Mouse (Mus musculus) CH12.LX (cell line): ENCODE measurements around the gene Pdcd7. TPM values are rescaled to one million over a fixed set of nuclear protein-coding genes. Genes with fewer than 3 reads are reported as not detected.
"Not testable (repeated sequence)": the region's sequence is repeated elsewhere in the genome, so short reads cannot be mapped to it uniquely, and the experiment has no call there.

Experiments used
- DNase-seq: peaks from one replicate; pipeline ENCODE4 v3.0.0-alpha.2; 2013; ENCODE audit errors: extremely low read depth
- H3K27ac ChIP-seq: 2 replicates; pipeline ENCODE4 v1.5.1; 2012; ENCODE audit warnings: low read depth, mild to moderate bottlenecking, control low read depth, moderate library complexity; ENCODE audit not compliant: insufficient read depth
- H3K27me3 ChIP-seq: replicated peaks from 2 replicates; pipeline ENCODE3; 2012; ENCODE audit warnings: inconsistent platforms
- H3K36me3 ChIP-seq, 2 experiments: replicated peaks in 1 of 2; 2 replicates each; pipeline versions ENCODE3 to v1.6.1; 2012; ENCODE audit warnings: inconsistent platforms in 1 of 2, low read length in 1 of 2, mild to moderate bottlenecking in 1 of 2, mixed read lengths in 1 of 2, moderate library complexity in 1 of 2; ENCODE audit not compliant: control insufficient read depth in 1 of 2, insufficient read depth in 1 of 2
- H3K4me1 ChIP-seq, 2 experiments: 2 replicates each; pipeline ENCODE4 v1.6.1; 2012; ENCODE audit warnings: inconsistent platforms in 1 of 2, moderate library complexity in 1 of 2; ENCODE audit not compliant: insufficient read depth in 2 of 2, control insufficient read depth in 1 of 2
- H3K4me2 ChIP-seq: 2 replicates; pipeline ENCODE4 v1.6.1; 2012; ENCODE audit warnings: low read depth, mild to moderate bottlenecking, control low read depth; ENCODE audit not compliant: poor library complexity, insufficient read depth, severe bottlenecking
- H3K4me3 ChIP-seq, 3 experiments: fragments of 150-350 bp in 1 of 3; sonication (generic) in 1 of 3; replicated peaks in 1 of 3; 2 replicates each; pipeline versions ENCODE3 to v1.5.1; 2011 to 2012; ENCODE audit warnings: low read depth in 2 of 3, low read length in 2 of 3, mild to moderate bottlenecking in 2 of 3, moderate library complexity in 2 of 3, control low read depth in 1 of 3, improper control_type of control experiment in 1 of 3, inconsistent platforms in 1 of 3, mixed read lengths in 1 of 3; ENCODE audit not compliant: poor library complexity in 1 of 3
- H3K79me2 ChIP-seq: replicated peaks from 2 replicates; pipeline ENCODE4 v1.6.1; 2012; ENCODE audit warnings: mild to moderate bottlenecking, moderate library complexity; ENCODE audit not compliant: control insufficient read depth, poor library complexity, insufficient read depth, severe bottlenecking; ENCODE audit errors: extremely low read depth
- H3K9ac ChIP-seq: 2 replicates; pipeline ENCODE4 v1.6.1; 2012; ENCODE audit warnings: low read depth, mild to moderate bottlenecking, control low read depth, moderate library complexity; ENCODE audit not compliant: insufficient read depth
- H3K9me3 ChIP-seq: replicated peaks from 2 replicates; pipeline ENCODE3; 2012; ENCODE audit warnings: low read length, inconsistent platforms, mixed read lengths
- CHD1 ChIP-seq: IDR thresholded peaks from 2 replicates; pipeline ENCODE4 v1.6.1; 2012; ENCODE audit warnings: low read depth, low read length, improper control_type of control experiment, inconsistent platforms
- ELF1 ChIP-seq: IDR thresholded peaks from 2 replicates; pipeline ENCODE4 v1.6.1; 2014; ENCODE audit warnings: low read depth, mild to moderate bottlenecking, inconsistent platforms, low read length, improper control_type of control experiment
- IRF4 ChIP-seq: IDR thresholded peaks from 2 replicates; pipeline ENCODE4 v1.6.1; 2014; ENCODE audit warnings: low read depth, mild to moderate bottlenecking, inconsistent platforms, low read length, improper control_type of control experiment
- JUN ChIP-seq: IDR thresholded peaks from 2 replicates; pipeline ENCODE4 v1.6.1; 2011; ENCODE audit warnings: low read depth, mild to moderate bottlenecking, low read length, improper control_type of control experiment, moderate library complexity; ENCODE audit not compliant: insufficient read depth
- JUND ChIP-seq: conservative IDR thresholded peaks from 2 replicates; pipeline ENCODE4 v1.6.1; 2011; ENCODE audit warnings: low read depth, low read length, improper control_type of control experiment
- MAFK ChIP-seq: IDR thresholded peaks from 2 replicates; pipeline ENCODE4 v1.6.1; 2011; ENCODE audit warnings: low read length, improper control_type of control experiment; ENCODE audit not compliant: insufficient replicate concordance
- MEF2A ChIP-seq: IDR thresholded peaks from 2 replicates; pipeline ENCODE4 v1.6.1; 2014; ENCODE audit warnings: low read depth, mild to moderate bottlenecking, inconsistent platforms, low read length, improper control_type of control experiment, borderline replicate concordance
- MXI1 ChIP-seq: IDR thresholded peaks from 2 replicates; pipeline ENCODE4 v1.6.1; 2011; ENCODE audit warnings: mild to moderate bottlenecking, low read depth, low read length, improper control_type of control experiment
- NELFE ChIP-seq: IDR thresholded peaks from 2 replicates; pipeline ENCODE4 v1.6.1; 2011; ENCODE audit warnings: low read depth, low read length, improper control_type of control experiment
- NRF1 ChIP-seq: IDR thresholded peaks from 2 replicates; pipeline ENCODE4 v1.6.1; 2014; ENCODE audit warnings: low read depth, mild to moderate bottlenecking, inconsistent platforms, low read length, improper control_type of control experiment, moderate library complexity
- PAX5 ChIP-seq: IDR thresholded peaks from 2 replicates; pipeline ENCODE4 v1.6.1; 2012; ENCODE audit warnings: low read length, inconsistent platforms, mixed read lengths
- POLR2AphosphoS2 ChIP-seq: IDR thresholded peaks from 2 replicates; pipeline ENCODE4 v1.6.1; 2011; ENCODE audit warnings: low read depth, low read length, improper control_type of control experiment
- SIN3A ChIP-seq: IDR thresholded peaks from 2 replicates; pipeline ENCODE4 v1.6.1; 2012; ENCODE audit warnings: low read length, improper control_type of control experiment, inconsistent platforms
- TCF12 ChIP-seq: IDR thresholded peaks from 2 replicates; pipeline ENCODE4 v1.6.1; 2014; ENCODE audit warnings: low read depth, mild to moderate bottlenecking, inconsistent platforms, low read length, improper control_type of control experiment
- UBTF ChIP-seq: IDR thresholded peaks from 2 replicates; pipeline ENCODE4 v1.6.1; 2012; ENCODE audit warnings: low read depth, mild to moderate bottlenecking, inconsistent platforms, low read length, improper control_type of control experiment, moderate library complexity
- USF1 ChIP-seq: IDR thresholded peaks from 2 replicates; pipeline ENCODE4 v1.6.1; 2014; ENCODE audit warnings: low read depth, mild to moderate bottlenecking, inconsistent platforms, low read length, improper control_type of control experiment
- ZC3H11A ChIP-seq: IDR thresholded peaks from 2 replicates; pipeline ENCODE4 v1.6.1; 2012; ENCODE audit warnings: low read depth, mild to moderate bottlenecking, inconsistent platforms, low read length, improper control_type of control experiment
- dilution Hi-C: fragments of 300-500 bp; cut with MboI; formaldehyde crosslinking; loops from 2 replicates; pipeline ENCODE4 v1.14.3; 2020; ENCODE audit warnings: low sequenced_read_pairs; ENCODE audit not compliant: extremely low pct_unique_long_range_greater_than_20kb, extremely low pct_ligation_motif_present
- in situ Hi-C: fragments of 300-500 bp; cut with MboI; formaldehyde crosslinking; loops from 3 replicates; pipeline ENCODE4 v1.14.3; 2019; ENCODE audit warnings: low sequenced_read_pairs, low pct_ligation_motif_present, low pct_unique_long_range_greater_than_20kb, mixed read lengths
- polyA plus RNA-seq: library from polyadenylated mRNA; unstranded; fragments of >175 nt; gene quantifications from 2 replicates; pipeline ENCODE4 v1.2.1, GENCODE M21; 2012; ENCODE audit warnings: low read depth; ENCODE audit not compliant: insufficient read length
- total RNA-seq, 2 experiments: library from RNA; depleted of rRNA; stranded (reverse); fragments of 300-350 nt in 1 of 2; fragments of >200 nt in 1 of 2; gene quantifications; 2 replicates each; pipeline ENCODE4 v1.2.3; 2012 to 2014

Pdcd7 gene
- total and polyA plus RNA-seq, 3 experiments: 13.1 to 20.6 (median 14.5) TPM

GRCm38 (mm10) chr9:65340414-65340813 lies 5.5 kb upstream of the Pdcd7 start:
- H3K9me3 ChIP-seq: peaks cover 12% of the 10 kb centered on the region
- H3K79me2 ChIP-seq: no peaks in the 10 kb centered on the region
- dilution Hi-C loops (no loop called here), in situ Hi-C loops (no loop called here)
- H3K4me1 ChIP-seq: no peaks in the 10 kb centered on the region
- peak; percentile 58; the same call in 1 of the 2 replicates for TF ChIP-seq MAFK
- TF ChIP-seq JUN: no peak
- H3K4me3 ChIP-seq: no peak overlapping the region
- H3K9ac ChIP-seq: no peak overlapping the region
- DNase-seq: no peak
- peaks cover 0 to 15% of the 10 kb centered on the region in 2 experiments for H3K36me3 ChIP-seq
- no peaks in the 10 kb centered on the region for H3K27me3 ChIP-seq
- no peak overlapping the region for H3K27ac ChIP-seq
- H3K4me2 ChIP-seq: no peak overlapping the region

- H3K9ac ChIP-seq: peak overlapping the region; percentile 99; the same call in 1 of the 2 replicates
- peak overlapping the region; percentile 11; the same call in 1 of the 2 replicates for H3K4me2 ChIP-seq
- H3K27me3 ChIP-seq, in situ Hi-C loops, H3K27ac ChIP-seq, DNase-seq, H3K36me3 ChIP-seq, dilution Hi-C loops: not testable (repeated sequence)
- H3K4me3 ChIP-seq: peak overlapping the region; percentile 72 to 96 (median 83)
- peaks cover 29% of the 10 kb centered on the region for H3K79me2 ChIP-seq
- H3K4me1 ChIP-seq: peaks cover 0 to 17% of the 10 kb centered on the region in 2 experiments; a peak in 3 of 4 replicates
- peaks cover 11% of the 10 kb centered on the region for H3K9me3 ChIP-seq
Observed at GRCm38 (mm10) chr9:65345439-65345838, 465 bp upstream of the Pdcd7 start.

- TF ChIP-seq USF1 (no peak), MEF2A (no peak), MXI1 (peak; percentile 22; the same call in 1 of the 2 replicates), NRF1 (peak; percentile 59; the same call in 1 of the 2 replicates), CHD1 (0 out of 2 replicates have a peak, but pooled peaks have one; percentile 32), UBTF (peak; percentile 91; the same call in 1 of the 2 replicates), NELFE (no peak), TCF12 (0 out of 2 replicates have a peak, but pooled peaks have one; percentile 39), JUND (no peak), SIN3A (no peak), PAX5 (no peak), ZC3H11A (no peak), IRF4 (no peak), ELF1 (peak; percentile 15; the same call in 1 of the 2 replicates), POLR2AphosphoS2 (0 out of 2 replicates have a peak, but pooled peaks have one; percentile 6)
- peaks cover 0 to 9% of the 10 kb centered on the region in 2 experiments for H3K36me3 ChIP-seq
- in situ Hi-C loops: no loop called here
- H3K4me2 ChIP-seq: peak overlapping the region; percentile 75
- H3K4me1 ChIP-seq: peaks cover 0 to 17% of the 10 kb centered on the region in 2 experiments; a peak in 3 of 4 replicates
- H3K79me2 ChIP-seq: peaks cover 29% of the 10 kb centered on the region
- H3K4me3 ChIP-seq: peak overlapping the region; percentile 72 to 96 (median 83)
- dilution Hi-C loops: no loop called here
- peaks cover 6% of the 10 kb centered on the region for H3K9me3 ChIP-seq
- peak overlapping the region; percentile 99 for H3K9ac ChIP-seq
- peak; percentile 31 for DNase-seq
- H3K27ac ChIP-seq: peak overlapping the region; percentile 59
- H3K27me3 ChIP-seq: no peaks in the 10 kb centered on the region
Observed at GRCm38 (mm10) chr9:65346476-65347111, 690 bp downstream of the Pdcd7 start.
